8 mouse cellular contexts compared by ENCODE assay signal in genomic region chr12:100990291-100990690, GRCm38 (mm10). TPM values are rescaled to one million over a fixed set of nuclear protein-coding genes. Genes with fewer than 3 reads are reported as not detected.
DNase-seq lines count a peak whose midpoint lies in the region; ATAC-seq lines count a peak whose summit lies in the region.

No protein-coding gene starts in this region.

- no peak overlapping the region for H3K4me2 ChIP-seq in kidney, embryonic 16.5 days (replicated peaks; ENCODE audit: low read depth, low read length)
- peak overlapping the region; percentile 13; the same call in 1 of the 2 replicates for H3K4me2 ChIP-seq in hindbrain, embryonic 13.5 days
- no peak overlapping the region; the same call in 1 of the 2 replicates for H3K4me2 ChIP-seq in midbrain, embryonic 16.5 days (ENCODE audit: low read length)

- ATAC-seq in kidney, embryonic 16.5 days (ENCODE audit: low FRiP score, low TSS enrichment) = peak; percentile 55
- peak; percentile 76 for ATAC-seq in hindbrain, embryonic 13.5 days (ENCODE audit: low FRiP score)
- peak; percentile 53 for ATAC-seq in midbrain, embryonic 16.5 days
- no peak for ATAC-seq in erythroid progenitor cell, adult 5-6 weeks (replicated peaks; ENCODE audit: low FRiP score, poor library complexity, severe bottlenecking)

- no peak overlapping the region for H3K9ac ChIP-seq in kidney, embryonic 16.5 days (replicated peaks; ENCODE audit: low read length)
- no peak overlapping the region for H3K9ac ChIP-seq in hindbrain, embryonic 13.5 days
- H3K9ac ChIP-seq in midbrain, embryonic 16.5 days (ENCODE audit: low read depth, low read length) = peak overlapping the region; percentile 22; the same call in 1 of the 2 replicates

- no peak for DNase-seq in kidney, adult 11 months
- DNase-seq in embryonic facial prominence, embryonic 10.5 days (ENCODE audit: low spot score) = peak; percentile 82
- DNase-seq in urinary bladder, adult 2 months (ENCODE audit: low spot score) = no peak
- no peak for DNase-seq in heart, adult 18-20 months

- H3K27me3 ChIP-seq in kidney, embryonic 16.5 days (ENCODE audit: insufficient read depth, low read length) = no peaks in the 10 kb centered on the region
- H3K27me3 ChIP-seq in embryonic facial prominence, embryonic 10.5 days (replicated peaks; ENCODE audit: low read depth, poor library complexity, severe bottlenecking) = peaks cover 86% of the 10 kb centered on the region
- H3K27me3 ChIP-seq in hindbrain, embryonic 13.5 days = peaks cover 7% of the 10 kb centered on the region; the same call in 1 of the 2 replicates
- H3K27me3 ChIP-seq in midbrain, embryonic 16.5 days (ENCODE audit: control insufficient read depth, insufficient read depth, low read depth, low read length) = no peaks in the 10 kb centered on the region

- H3K36me3 ChIP-seq in kidney, embryonic 16.5 days (ENCODE audit: insufficient read depth, low read length) = no peaks in the 10 kb centered on the region
- peaks cover 5% of the 10 kb centered on the region; the same call in 1 of the 2 replicates for H3K36me3 ChIP-seq in embryonic facial prominence, embryonic 10.5 days (replicated peaks)
- no peaks in the 10 kb centered on the region for H3K36me3 ChIP-seq in hindbrain, embryonic 13.5 days
- H3K36me3 ChIP-seq in midbrain, embryonic 16.5 days (ENCODE audit: control insufficient read depth, insufficient read depth, low read length) = no peaks in the 10 kb centered on the region

- no peaks in the 10 kb centered on the region for H3K9me3 ChIP-seq in kidney, embryonic 16.5 days (ENCODE audit: low read length)
- no peaks in the 10 kb centered on the region for H3K9me3 ChIP-seq in embryonic facial prominence, embryonic 10.5 days
- no peaks in the 10 kb centered on the region for H3K9me3 ChIP-seq in hindbrain, embryonic 13.5 days
- no peaks in the 10 kb centered on the region for H3K9me3 ChIP-seq in midbrain, embryonic 16.5 days (replicated peaks; ENCODE audit: control insufficient read depth, low read length, poor library complexity, severe bottlenecking)

- H3K4me3 ChIP-seq in kidney, embryonic 16.5 days (ENCODE audit: low read length) = no peak overlapping the region
- H3K4me3 ChIP-seq in embryonic facial prominence, embryonic 10.5 days = no peak overlapping the region
- H3K4me3 ChIP-seq in hindbrain, embryonic 13.5 days = no peak overlapping the region
- H3K4me3 ChIP-seq in midbrain, embryonic 16.5 days (ENCODE audit: low read depth, low read length) = no peak overlapping the region

- H3K27ac ChIP-seq in kidney, embryonic 16.5 days (ENCODE audit: low read length) = peak overlapping the region; percentile 47
- 0 out of 2 replicates have a peak overlapping the region, but pooled peaks have one; percentile 7 for H3K27ac ChIP-seq in embryonic facial prominence, embryonic 10.5 days (replicated peaks)
- peak overlapping the region; percentile 79 for H3K27ac ChIP-seq in hindbrain, embryonic 13.5 days
- peak overlapping the region; percentile 39; the same call in 1 of the 2 replicates for H3K27ac ChIP-seq in midbrain, embryonic 16.5 days (ENCODE audit: low read length)

- WGBS in kidney, embryonic 16.5 days = 12% methylated on average over 12 of the region's 12 CpGs
- 18% methylated on average over 12 of the region's 12 CpGs for WGBS in embryonic facial prominence, embryonic 10.5 days
- 6% methylated on average over 12 of the region's 12 CpGs for WGBS in hindbrain, embryonic 13.5 days
- WGBS in midbrain, embryonic 16.5 days = 4% methylated on average over 12 of the region's 12 CpGs

- peaks cover 40% of the 10 kb centered on the region for H3K4me1 ChIP-seq in kidney, embryonic 16.5 days (ENCODE audit: insufficient read depth, low read length)
- peaks cover 78% of the 10 kb centered on the region for H3K4me1 ChIP-seq in embryonic facial prominence, embryonic 10.5 days
- H3K4me1 ChIP-seq in hindbrain, embryonic 13.5 days (replicated peaks) = peaks cover 58% of the 10 kb centered on the region
- peaks cover 29% of the 10 kb centered on the region for H3K4me1 ChIP-seq in midbrain, embryonic 16.5 days (ENCODE audit: control insufficient read depth, insufficient read depth, low read length)

RNA-seq across cellular contexts. Expression of gene Ccdc88c, which starts 38.6 kb away (rescaled TPM):
- 12.0 and 14.3 TPM in 2 replicates for polyA plus RNA-seq in kidney, embryonic 16.5 days (2015; fragmentation: Nextera tagmentation; extraction: Ambion mirVana)
- 10.8 and 12.5 TPM in 2 replicates for polyA plus RNA-seq in embryonic facial prominence, embryonic 10.5 days (2016; fragmentation: Nextera tagmentation; extraction: Ambion mirVana)
- polyA plus RNA-seq in hindbrain, embryonic 13.5 days (2015; fragmentation: Nextera tagmentation; extraction: Ambion mirVana) = 12.9 and 13.8 TPM in 2 replicates
- polyA plus RNA-seq in midbrain, embryonic 16.5 days (2015; fragmentation: Nextera tagmentation; extraction: Ambion mirVana) = 12.0 and 12.5 TPM in 2 replicates
- 14.3 and 23.3 TPM in 2 replicates for polyA plus RNA-seq in urinary bladder, adult 2 months (2012; rRNA removed)
- 96.4 and 130 TPM in 2 replicates for total RNA-seq in erythroid progenitor cell, adult 5-6 weeks (2015; ENCODE audit: low replicate concordance)
- 189 and 234 TPM in 2 replicates for total RNA-seq in erythroid progenitor cell, adult 5-6 weeks (2017; ENCODE audit: low replicate concordance)
- total RNA-seq in heart, adult 18-20 months (2021) = 1 to 10 TPM; 3.6 to 4.0 TPM

Comparison
In these comparisons a context has a peak if more than half of its experiments do, and no peak if none do; other contexts are left out.
1. H3K27ac ChIP-seq: peak in every context shown above with its lines; median percentile 79 in hindbrain, embryonic 13.5 days; 47 in kidney, embryonic 16.5 days; 39 in midbrain, embryonic 16.5 days; 7 in embryonic facial prominence, embryonic 10.5 days.